Mouse (Mus musculus): ENCODE measurements around the gene Fam19a2. TPM values are rescaled to one million over a fixed set of nuclear protein-coding genes. Genes with fewer than 3 reads are reported as not detected.
A peak's percentile ranks its signal among the peaks of the same experiment; 100 is the strongest.

Gene Fam19a2
- total RNA-seq, 2 experiments from 2014 or later = 71.4 to 79.2 TPM

- DNase-seq (ENCODE audit: low spot score in 2 of 2) = no peak
- intact Hi-C loops (cut with DNase I) = no loop called here
These were observed 419.0 kb downstream of the Fam19a2 start for GRCm38 (mm10) chr10:123682718-123683255.

GRCm38 (mm10) chr10:123692186-123692925, 428.6 kb downstream of the Fam19a2 start:
- no peak for DNase-seq (ENCODE audit: low spot score in 2 of 2)

GRCm38 (mm10) chr10:123692926-123693224, 429.1 kb downstream of the Fam19a2 start:
- no peak for DNase-seq (ENCODE audit: low spot score in 2 of 2)
- intact Hi-C loops (cut with DNase I) = no loop called here

More at GRCm38 (mm10) chr10:123692186-123692925, 428.6 kb downstream of the Fam19a2 start:
- intact Hi-C loops (cut with DNase I) = no loop called here

GRCm38 (mm10) chr10:123702595-123702994, 438.8 kb downstream of the Fam19a2 start:
- intact Hi-C loops (cut with DNase I) = no loop called here
- no peak for DNase-seq (ENCODE audit: low spot score in 2 of 2)

GRCm38 (mm10) chr10:123707026-123707425, 443.2 kb downstream of the Fam19a2 start:
- no peak for DNase-seq (ENCODE audit: low spot score in 2 of 2)
- intact Hi-C loops (cut with DNase I) = no loop called here

GRCm38 (mm10) chr10:123710738-123711137, 446.9 kb downstream of the Fam19a2 start:
- intact Hi-C loops (cut with DNase I) = no loop called here
- peak in 1 of 2 experiments; percentile 25 for DNase-seq (ENCODE audit: low spot score in 2 of 2)

GRCm38 (mm10) chr10:123721952-123722460, 458.2 kb downstream of the Fam19a2 start:
- intact Hi-C loops (cut with DNase I) = no loop called here

GRCm38 (mm10) chr10:123723641-123724040, 459.8 kb downstream of the Fam19a2 start:
- intact Hi-C loops (cut with DNase I) = no loop called here

More at GRCm38 (mm10) chr10:123721952-123722460, 458.2 kb downstream of the Fam19a2 start:
- no peak for DNase-seq (ENCODE audit: low spot score in 2 of 2)

GRCm38 (mm10) chr10:123748317-123748716, 484.5 kb downstream of the Fam19a2 start:
- DNase-seq (ENCODE audit: low spot score in 2 of 2) = no peak
- intact Hi-C loops (cut with DNase I) = no loop called here

More at GRCm38 (mm10) chr10:123723641-123724040, 459.8 kb downstream of the Fam19a2 start:
- no peak for DNase-seq (ENCODE audit: low spot score in 2 of 2)

- intact Hi-C loops (cut with DNase I) = no loop called here
- no peak for DNase-seq (ENCODE audit: low spot score in 2 of 2)
These were observed 488.0 kb downstream of the Fam19a2 start for GRCm38 (mm10) chr10:123751676-123752280.

- DNase-seq (ENCODE audit: low spot score in 2 of 2) = no peak
- intact Hi-C loops (cut with DNase I) = no loop called here
These were observed 489.0 kb downstream of the Fam19a2 start for GRCm38 (mm10) chr10:123752755-123753154.

- intact Hi-C loops (cut with DNase I) = no loop called here
- DNase-seq (ENCODE audit: low spot score in 2 of 2) = no peak
These were observed 490.2 kb downstream of the Fam19a2 start for GRCm38 (mm10) chr10:123753996-123754395.

GRCm38 (mm10) chr10:123789374-123789773, 525.6 kb downstream of the Fam19a2 start:
- no peak for DNase-seq (ENCODE audit: low spot score in 2 of 2)

More at GRCm38 (mm10) chr10:123789374-123789773, 525.6 kb downstream of the Fam19a2 start:
- intact Hi-C loops (cut with DNase I) = no loop called here

Other genes starting within 250 kb of the Fam19a2 start
- 10 to 100 TPM; 91.2 to 95.9 TPM for gene Mon2, start 187.5 kb upstream of the Fam19a2 start, total RNA-seq (2021)
- gene Usp15, start 67.0 kb upstream of the Fam19a2 start, total RNA-seq (2021) = 100 to 1,000 TPM; 101 to 113 TPM

Measured in left cerebral cortex, postnatal 14 days (tissue).